Mouse (Mus musculus): ENCODE measurements around the gene Cacna1c. TPM values are rescaled to one million over a fixed set of nuclear protein-coding genes. Genes with fewer than 3 reads are reported as not detected.
"Not testable (repeated sequence)": the region's sequence is repeated elsewhere in the genome, so short reads cannot be mapped to it uniquely, and the experiment has no call there.

Gene Cacna1c
- total and polyA plus RNA-seq, 2 experiments from 2014 or later: 4.2 to 43.3 TPM

GRCm38 (mm10) chr6:119220297-119220696, 24.1 kb upstream of the Cacna1c start:
- no peaks in the 10 kb centered on the region for H3K27me3 ChIP-seq (ENCODE audit: insufficient read depth, low read length)
- peak; percentile 95 for TF ChIP-seq CTCF (IDR thresholded peaks at IDR 0.05; ENCODE audit: low read depth)

DNA sequence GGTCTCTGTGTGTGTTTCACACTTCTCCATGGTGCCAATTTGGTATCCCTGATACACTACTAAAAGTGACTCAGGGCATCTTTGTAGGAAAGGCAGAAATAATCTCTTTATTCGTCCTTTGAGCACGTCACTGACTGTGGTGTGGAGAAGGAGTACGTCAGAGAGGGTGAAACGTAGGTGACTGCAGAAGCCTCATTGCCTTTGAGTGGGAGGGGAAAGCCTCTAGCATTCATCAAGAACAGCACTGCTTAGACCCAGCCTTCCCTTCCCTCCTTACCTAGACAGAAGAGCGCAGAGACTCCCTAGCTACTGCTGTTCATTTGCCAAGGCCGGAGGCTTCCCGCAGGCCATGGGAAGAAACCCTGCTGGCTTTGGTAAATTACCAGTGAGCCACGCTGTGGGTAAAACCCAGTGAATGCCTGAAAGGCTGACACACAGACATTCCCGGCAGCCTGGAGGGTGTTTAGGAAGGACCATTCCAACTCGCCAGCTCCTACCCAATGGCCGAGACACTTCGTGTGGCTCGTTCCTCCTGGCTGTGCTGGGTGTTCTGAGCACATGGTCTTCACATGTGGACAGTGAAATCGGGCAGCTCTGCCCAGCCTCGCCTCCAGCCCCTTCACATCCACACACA, 23.1 kb upstream of the Cacna1c start:
- H3K4me2 ChIP-seq (ENCODE audit: low read depth): no peak overlapping the region
- DNase-seq (no peak), ATAC-seq (no peak)
- H3K27ac ChIP-seq (ENCODE audit: low read depth, low read length): no peak overlapping the region
- 0 out of 2 replicates have a peak, but pooled peaks cover under 1% of the 10 kb centered on the region for H3K4me1 ChIP-seq (ENCODE audit: insufficient read depth)
- no peak overlapping the region for H3K9ac ChIP-seq
- 68% methylated on average over 15 of the region's 15 CpGs for WGBS
- no peaks in the 10 kb centered on the region for H3K9me3 ChIP-seq (ENCODE audit: low read length)
- H3K4me3 ChIP-seq (ENCODE audit: low read depth, low read length): no peak overlapping the region
- peaks cover 34% of the 10 kb centered on the region for H3K36me3 ChIP-seq (ENCODE audit: insufficient read depth)
- H3K27me3 ChIP-seq (ENCODE audit: insufficient read depth, low read length): no peaks in the 10 kb centered on the region
- TF ChIP-seq CTCF (IDR thresholded peaks at IDR 0.05; ENCODE audit: low read depth): no peak

More at GRCm38 (mm10) chr6:119220297-119220696, 24.1 kb upstream of the Cacna1c start:
- WGBS: 40% methylated on average over 10 of the region's 10 CpGs
- Histone ChIP-seq H3K4me1 (ENCODE audit: insufficient read depth) (0 out of 2 replicates have a peak, but pooled peaks cover 9% of the 10 kb centered on the region), H3K36me3 (ENCODE audit: insufficient read depth) (peaks cover 26% of the 10 kb centered on the region), H3K4me3 (ENCODE audit: low read depth, low read length) (no peak overlapping the region), H3K9ac (no peak overlapping the region), H3K4me2 (ENCODE audit: low read depth) (no peak overlapping the region), H3K9me3 (ENCODE audit: low read length) (no peaks in the 10 kb centered on the region), H3K27ac (ENCODE audit: low read depth, low read length) (no peak overlapping the region)
- ATAC-seq: peak; percentile 82
- peak; percentile 89 for DNase-seq

GRCm38 (mm10) chr6:119218591-119218990, 22.4 kb upstream of the Cacna1c start:
- 67% methylated on average over 5 of the region's 5 CpGs for WGBS
- H3K9me3 ChIP-seq (ENCODE audit: low read length): no peaks in the 10 kb centered on the region
- no peaks in the 10 kb centered on the region for H3K27me3 ChIP-seq (ENCODE audit: insufficient read depth, low read length)
- peaks cover 40% of the 10 kb centered on the region for H3K36me3 ChIP-seq (ENCODE audit: insufficient read depth)
- H3K4me3 ChIP-seq (ENCODE audit: low read depth, low read length): no peak overlapping the region
- DNase-seq: no peak
- H3K4me2 ChIP-seq (ENCODE audit: low read depth): no peak overlapping the region
- no peak for ATAC-seq
- no peak for TF ChIP-seq CTCF (IDR thresholded peaks at IDR 0.05; ENCODE audit: low read depth)
- no peaks in the 10 kb centered on the region for H3K4me1 ChIP-seq (ENCODE audit: insufficient read depth)
- no peak overlapping the region for H3K9ac ChIP-seq
- no peak overlapping the region for H3K27ac ChIP-seq (ENCODE audit: low read depth, low read length)

- 83% methylated on average over 4 of the region's 4 CpGs for WGBS
- Histone ChIP-seq H3K9ac (no peak overlapping the region), H3K27ac (ENCODE audit: low read depth, low read length) (no peak overlapping the region), H3K36me3 (ENCODE audit: insufficient read depth) (peaks cover 44% of the 10 kb centered on the region), H3K9me3 (ENCODE audit: low read length) (no peaks in the 10 kb centered on the region), H3K4me3 (ENCODE audit: low read depth, low read length) (no peak overlapping the region), H3K27me3 (ENCODE audit: insufficient read depth, low read length) (no peaks in the 10 kb centered on the region), H3K4me1 (ENCODE audit: insufficient read depth) (no peaks in the 10 kb centered on the region), H3K4me2 (ENCODE audit: low read depth) (no peak overlapping the region)
- no peak for TF ChIP-seq CTCF (IDR thresholded peaks at IDR 0.05; ENCODE audit: low read depth)
- ATAC-seq: no peak
- no peak for DNase-seq
Observed at GRCm38 (mm10) chr6:119217661-119218060, 21.4 kb upstream of the Cacna1c start.

GRCm38 (mm10) chr6:119215040-119215613, 18.9 kb upstream of the Cacna1c start:
- ATAC-seq (no peak), DNase-seq (no peak)
- 98% methylated on average over 10 of the region's 10 CpGs for whole genome bisulfite sequencing
- no peak for TF ChIP-seq CTCF (IDR thresholded peaks at IDR 0.05; ENCODE audit: low read depth)
- Histone ChIP-seq H3K4me2 (ENCODE audit: low read depth) (no peak overlapping the region), H3K9ac (no peak overlapping the region), H3K27me3 (ENCODE audit: insufficient read depth, low read length) (no peaks in the 10 kb centered on the region), H3K4me1 (ENCODE audit: insufficient read depth) (no peaks in the 10 kb centered on the region), H3K27ac (ENCODE audit: low read depth, low read length) (no peak overlapping the region), H3K4me3 (ENCODE audit: low read depth, low read length) (no peak overlapping the region), H3K9me3 (ENCODE audit: low read length) (no peaks in the 10 kb centered on the region), H3K36me3 (ENCODE audit: insufficient read depth) (peaks cover 36% of the 10 kb centered on the region)

- ATAC-seq (no peak), DNase-seq (no peak)
- H3K36me3 ChIP-seq (ENCODE audit: insufficient read depth): peaks cover 36% of the 10 kb centered on the region
- H3K4me3 ChIP-seq (ENCODE audit: low read depth, low read length): no peak overlapping the region
- no peak for TF ChIP-seq CTCF (IDR thresholded peaks at IDR 0.05; ENCODE audit: low read depth)
- H3K9ac ChIP-seq: no peak overlapping the region
- no peaks in the 10 kb centered on the region for H3K4me1 ChIP-seq (ENCODE audit: insufficient read depth)
- H3K27me3 ChIP-seq (ENCODE audit: insufficient read depth, low read length): no peaks in the 10 kb centered on the region
- H3K27ac ChIP-seq (ENCODE audit: low read depth, low read length): no peak overlapping the region
- WGBS: 66% methylated on average over 6 of the region's 6 CpGs
- H3K9me3 ChIP-seq (ENCODE audit: low read length): no peaks in the 10 kb centered on the region
- no peak overlapping the region for H3K4me2 ChIP-seq (ENCODE audit: low read depth)
Observed at GRCm38 (mm10) chr6:119214190-119214589, 18.0 kb upstream of the Cacna1c start.

GRCm38 (mm10) chr6:119213375-119213774, 17.2 kb upstream of the Cacna1c start:
- 94% methylated on average over 5 of the region's 5 CpGs for WGBS
- no peak overlapping the region for H3K27ac ChIP-seq (ENCODE audit: low read depth, low read length)
- ATAC-seq (no peak), DNase-seq (no peak)
- no peak overlapping the region for H3K4me2 ChIP-seq (ENCODE audit: low read depth)
- H3K4me3 ChIP-seq (ENCODE audit: low read depth, low read length): no peak overlapping the region
- no peaks in the 10 kb centered on the region for H3K4me1 ChIP-seq (ENCODE audit: insufficient read depth)
- no peak overlapping the region for H3K9ac ChIP-seq
- no peak for TF ChIP-seq CTCF (IDR thresholded peaks at IDR 0.05; ENCODE audit: low read depth)
- no peaks in the 10 kb centered on the region for H3K27me3 ChIP-seq (ENCODE audit: insufficient read depth, low read length)
- H3K36me3 ChIP-seq (ENCODE audit: insufficient read depth): peaks cover 35% of the 10 kb centered on the region
- no peaks in the 10 kb centered on the region for H3K9me3 ChIP-seq (ENCODE audit: low read length)

- peaks cover 14% of the 10 kb centered on the region for H3K36me3 ChIP-seq (ENCODE audit: insufficient read depth)
- H3K9ac ChIP-seq; H3K4me3 ChIP-seq (ENCODE audit: low read depth, low read length); DNase-seq; H3K4me1 ChIP-seq (ENCODE audit: insufficient read depth); ATAC-seq; H3K4me2 ChIP-seq (ENCODE audit: low read depth); H3K9me3 ChIP-seq (ENCODE audit: low read length); H3K27ac ChIP-seq (ENCODE audit: low read depth, low read length); H3K27me3 ChIP-seq (ENCODE audit: insufficient read depth, low read length): not testable (repeated sequence)
- 83% methylated on average over 7 of the region's 7 CpGs for WGBS
Observed at GRCm38 (mm10) chr6:119206006-119206405, 9.8 kb upstream of the Cacna1c start.

Data from forebrain, postnatal 0 days (tissue).